Mouse (Mus musculus) layer of hippocampus, adult 2 months (tissue): ENCODE measurements around the gene Bola2. TPM values are rescaled to one million over a fixed set of nuclear protein-coding genes. Genes with fewer than 3 reads are reported as not detected.
"Not testable (repeated sequence)": the region's sequence is repeated elsewhere in the genome, so short reads cannot be mapped to it uniquely, and the experiment has no call there.

Experiments
- DNase-seq, 2 experiments: peaks; one replicate each; pipeline ENCODE4 v3.0.0; 2022; ENCODE audit warnings: low spot score in 2 of 2
- H3K27ac ChIP-seq: fragments of 200-600 bp; 2 replicates; pipeline ENCODE4 v1.8.1; 2022
- H3K4me3 ChIP-seq: fragments of 200-600 bp; 2 replicates; pipeline ENCODE4 v1.8.1; 2022; ENCODE audit warnings: mild to moderate bottlenecking
- CTCF ChIP-seq: fragments of 200-600 bp; conservative IDR thresholded peaks from 2 replicates; pipeline ENCODE4 v1.8.1; 2022; ENCODE audit warnings: antibody characterized with exemption, mild to moderate bottlenecking, moderate library complexity
- total RNA-seq, 2 experiments: library from RNA; stranded (reverse); gene quantifications; 2 replicates each; pipeline ENCODE4 v1.2.3; 2021

Gene Bola2
- total RNA-seq, 2 experiments from 2014 or later, result 103 to 112 TPM

DNA sequence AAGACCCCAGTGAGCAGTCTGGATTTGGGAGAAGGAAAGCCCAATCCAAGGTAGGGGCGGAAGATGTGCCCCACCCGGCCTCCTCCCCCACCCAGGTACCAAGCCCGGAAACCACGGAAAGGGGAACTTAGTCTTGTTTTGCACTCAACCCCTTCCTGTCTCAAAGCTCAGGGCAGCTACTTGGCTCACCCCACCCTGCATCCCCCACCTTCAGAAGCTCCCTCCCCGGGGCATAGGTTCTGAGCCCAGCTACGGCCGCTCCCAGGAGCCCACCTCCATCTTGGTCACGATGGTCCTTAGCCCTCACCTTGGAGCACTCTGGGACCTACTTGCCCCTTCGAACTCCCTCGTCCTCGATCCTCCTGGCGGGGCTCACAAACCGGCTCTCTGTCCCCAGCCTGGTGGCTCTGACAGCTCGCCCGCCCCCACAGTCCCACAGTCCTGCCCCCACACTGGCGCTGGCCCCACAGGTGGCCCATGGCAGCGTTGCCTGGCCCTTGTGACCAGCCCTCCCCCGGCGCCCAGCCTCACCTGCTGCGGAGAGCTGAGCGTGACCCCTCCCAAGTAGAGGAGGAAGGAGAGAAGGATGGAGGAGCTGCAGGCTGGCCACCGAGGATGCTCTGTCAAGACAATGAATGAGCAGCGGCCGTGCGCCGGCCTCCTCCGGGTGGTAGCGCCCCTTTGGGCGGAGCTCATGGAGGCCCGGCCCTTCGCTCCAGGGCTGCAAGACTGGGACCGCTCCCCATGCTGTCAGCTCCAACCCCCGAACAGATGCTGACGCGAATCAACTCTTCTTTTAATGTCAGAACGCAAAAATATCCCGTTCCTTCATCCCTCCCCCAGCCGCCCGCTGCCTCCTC is 9.2 kb downstream of the Bola2 start:
- Histone ChIP-seq H3K27ac (peak overlapping the region; percentile 97), H3K4me3 (peak overlapping the region; percentile 76)
- peak; percentile 41 for TF ChIP-seq CTCF
- DNase-seq, result peak; percentile 92 to 94

DNA sequence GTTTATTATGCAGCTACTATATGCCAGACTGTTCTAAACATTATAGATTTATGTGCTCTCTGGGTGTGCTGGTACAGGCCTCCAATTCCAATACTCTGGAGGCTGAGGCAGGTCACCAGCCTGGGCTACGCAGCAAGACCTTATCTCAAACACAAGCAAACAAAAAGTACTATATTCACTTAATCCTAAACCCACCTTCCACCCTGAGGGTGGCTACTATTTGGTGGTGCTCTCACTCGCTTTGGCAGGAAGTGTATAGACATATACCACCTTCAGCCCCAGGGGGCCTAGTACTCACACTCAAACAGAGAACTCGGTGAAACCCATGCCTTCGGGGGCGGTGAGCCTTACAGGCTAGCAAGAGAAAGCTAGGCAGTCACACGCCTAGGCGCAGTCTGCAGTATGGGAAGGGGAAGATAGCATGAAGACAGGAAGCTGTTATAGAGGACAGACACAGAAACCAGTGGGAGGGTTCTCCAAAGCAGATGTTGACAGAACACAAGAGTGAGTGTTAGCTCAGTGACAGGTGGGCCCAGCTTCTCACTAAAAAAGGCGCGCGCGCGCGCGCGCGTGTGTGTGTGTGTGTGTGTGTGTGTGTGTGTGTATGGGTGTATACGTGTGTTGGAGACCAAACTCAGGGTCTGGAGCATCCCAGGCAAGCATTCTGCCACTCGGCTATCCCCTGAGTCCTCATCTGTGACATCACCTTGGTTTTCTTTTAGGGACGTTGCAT is 12.4 kb downstream of the Bola2 start, which contains the start of gene Coro1a:
TSS of gene Coro1a (minus strand) at position 346 of the 733 bp plus-strand sequence.
- DNase-seq, result no peak
- no peak within 1 kb of the TSS for H3K4me3 ChIP-seq
- H3K27ac ChIP-seq, result no peak within 1 kb of the TSS
- TF ChIP-seq CTCF, result no peak

DNA sequence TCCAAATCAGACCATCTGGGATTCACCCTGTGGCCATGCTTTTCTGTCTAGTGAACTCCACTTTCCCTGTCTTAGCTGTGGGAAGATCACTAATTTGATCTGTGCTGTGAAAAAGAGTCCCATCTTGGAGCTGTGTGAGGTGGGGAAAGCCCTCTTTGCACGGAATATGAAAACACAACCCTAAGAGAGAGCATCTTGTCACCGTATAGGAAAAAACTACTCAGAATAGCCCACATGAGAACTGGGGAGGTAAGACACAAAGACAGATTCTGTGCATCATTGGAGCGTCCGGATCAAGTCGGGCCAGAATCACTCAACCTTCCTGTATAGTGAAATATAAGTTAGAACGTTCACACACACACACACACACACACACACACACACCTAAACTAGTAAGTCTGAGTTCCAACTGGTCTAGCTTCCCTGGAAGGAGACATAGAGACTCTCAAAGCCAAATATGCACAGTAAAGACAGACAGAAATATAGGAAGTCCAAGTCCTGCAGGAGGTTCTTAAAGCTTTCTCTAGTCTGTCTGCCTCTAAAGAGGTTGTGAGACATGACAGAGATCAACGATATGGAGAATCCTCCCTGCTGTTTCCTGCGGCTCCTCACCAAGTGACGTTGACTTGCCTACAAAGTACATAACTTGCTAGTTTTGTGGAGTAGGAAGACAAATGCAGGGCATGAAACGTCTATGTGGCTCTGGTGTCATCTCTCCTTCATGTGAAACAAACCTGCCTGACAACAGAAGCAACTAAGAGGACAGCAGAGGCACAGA is 13.2 kb downstream of the Bola2 start:
- H3K27ac ChIP-seq, result no peak overlapping the region
- no peak for TF ChIP-seq CTCF
- DNase-seq, result no peak
- no peak overlapping the region for H3K4me3 ChIP-seq

DNA sequence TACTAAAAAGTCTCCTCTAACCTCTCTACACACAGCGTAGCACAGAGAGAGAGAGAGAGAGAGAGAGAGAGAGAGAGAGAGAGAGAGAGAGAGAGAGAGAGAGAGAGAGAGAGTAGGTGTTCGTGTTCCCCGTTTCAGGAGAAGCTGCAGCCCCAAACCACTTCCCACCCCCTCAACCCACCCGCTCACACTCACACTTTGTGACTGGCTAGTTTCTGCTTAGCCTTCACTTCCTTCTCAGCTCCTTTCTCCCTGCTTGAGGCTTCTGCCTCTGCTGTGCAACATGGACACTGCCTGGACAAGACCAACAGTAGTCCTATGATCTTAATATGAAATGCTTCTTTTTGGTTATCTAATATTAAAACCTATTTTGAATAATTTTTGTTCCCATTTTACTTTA is 15.1 kb downstream of the Bola2 start:
- no peak for DNase-seq
- no peak for TF ChIP-seq CTCF
- Histone ChIP-seq H3K27ac (peak overlapping the region; percentile 53; the same call in 1 of the 2 replicates), H3K4me3 (no peak overlapping the region)

DNA sequence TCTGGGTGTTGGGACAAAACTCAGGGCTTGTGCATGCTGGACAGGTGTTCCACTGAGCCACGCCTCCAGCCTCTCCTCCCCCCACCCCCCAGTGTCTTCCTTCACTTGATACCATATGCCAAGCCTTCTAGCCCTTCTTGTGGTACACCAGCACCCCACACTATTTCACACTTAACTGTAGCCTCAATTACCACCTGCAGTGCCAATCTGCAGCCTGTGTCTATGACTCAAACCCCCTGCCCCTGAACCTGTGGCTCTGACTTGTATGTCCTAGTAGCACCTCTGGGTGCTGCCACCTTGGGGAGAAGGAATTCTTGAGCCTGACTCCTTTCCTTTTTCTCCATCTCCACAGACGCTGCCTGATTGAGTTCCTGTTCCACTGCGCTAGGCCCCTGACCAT is 16.7 kb downstream of the Bola2 start:
- Histone ChIP-seq H3K4me3 (no peak overlapping the region), H3K27ac (no peak overlapping the region)
- TF ChIP-seq CTCF, result no peak
- DNase-seq, result no peak

DNA sequence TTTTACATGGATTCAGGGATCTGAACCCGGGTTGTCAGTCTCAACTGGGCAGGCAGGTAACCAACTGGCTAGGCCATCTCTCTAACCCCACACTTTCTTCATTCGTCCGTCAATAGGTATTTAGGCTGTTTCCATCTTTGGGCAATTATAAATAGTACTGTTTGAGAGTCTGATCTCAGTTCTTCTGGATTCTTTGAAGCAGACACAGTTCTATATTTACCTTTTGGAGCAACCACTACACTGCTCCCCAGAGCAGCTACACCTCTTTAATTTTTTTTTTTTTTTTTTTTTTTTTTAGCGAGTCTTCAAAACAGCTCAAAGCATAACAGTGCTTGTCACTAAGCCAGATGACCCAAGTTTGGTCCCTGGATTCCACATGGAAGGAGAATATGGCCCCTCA is 20.5 kb downstream of the Bola2 start:
- Histone ChIP-seq H3K4me3 (no peak overlapping the region), H3K27ac (no peak overlapping the region)
- no peak for DNase-seq
- no peak for TF ChIP-seq CTCF

DNA sequence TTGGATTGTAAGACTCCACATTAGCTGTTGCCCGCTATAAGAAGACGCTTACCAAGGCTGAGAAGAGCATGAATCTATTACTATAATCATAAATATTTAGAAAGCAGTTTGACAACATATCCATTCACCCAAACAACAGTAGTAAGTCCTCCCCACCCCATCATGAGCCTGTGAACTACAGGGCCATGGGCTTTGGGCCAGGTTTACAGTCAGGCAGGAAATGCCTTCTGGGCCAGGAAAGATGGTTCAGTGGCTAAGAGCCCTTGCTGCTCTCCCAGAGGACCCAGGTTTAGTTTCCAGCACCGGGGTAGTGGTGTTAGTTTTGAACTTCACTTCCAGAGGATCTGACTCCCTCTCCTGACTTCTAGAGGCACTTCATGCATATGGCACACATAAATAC is 22.4 kb downstream of the Bola2 start:
- no peak overlapping the region for H3K4me3 ChIP-seq
- no peak for TF ChIP-seq CTCF
- H3K27ac ChIP-seq, result no peak overlapping the region
- DNase-seq, result no peak

DNA sequence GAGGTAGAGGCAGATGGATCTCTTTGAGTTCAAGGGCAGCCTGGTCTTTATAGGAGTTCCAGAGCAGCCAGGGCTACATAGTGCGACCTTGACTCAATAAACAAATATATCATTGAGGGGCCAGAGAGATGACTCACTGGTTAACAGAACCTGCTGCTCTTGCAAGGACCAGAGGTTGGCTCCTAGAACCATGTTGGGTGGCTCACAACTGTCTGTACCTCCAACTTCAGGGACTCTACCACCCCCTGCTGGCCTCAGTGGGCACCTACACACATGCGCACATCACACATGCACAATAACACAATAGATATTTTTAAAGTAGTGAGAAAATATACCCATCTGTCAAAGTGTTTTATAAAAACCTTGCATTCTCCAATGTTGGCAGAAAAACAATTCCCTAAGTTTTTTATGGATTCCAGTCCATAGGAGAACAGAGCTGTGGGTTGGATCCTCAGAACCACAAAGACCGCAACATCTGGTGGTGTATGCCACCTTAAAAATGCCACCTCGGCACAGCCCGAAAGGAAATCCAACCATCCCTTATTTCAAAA is 23.7 kb downstream of the Bola2 start:
- peak; percentile 70 for TF ChIP-seq CTCF
- Histone ChIP-seq H3K27ac (no peak overlapping the region), H3K4me3 (no peak overlapping the region)
- DNase-seq, result peak in 1 of 2 experiments; percentile 15

DNA sequence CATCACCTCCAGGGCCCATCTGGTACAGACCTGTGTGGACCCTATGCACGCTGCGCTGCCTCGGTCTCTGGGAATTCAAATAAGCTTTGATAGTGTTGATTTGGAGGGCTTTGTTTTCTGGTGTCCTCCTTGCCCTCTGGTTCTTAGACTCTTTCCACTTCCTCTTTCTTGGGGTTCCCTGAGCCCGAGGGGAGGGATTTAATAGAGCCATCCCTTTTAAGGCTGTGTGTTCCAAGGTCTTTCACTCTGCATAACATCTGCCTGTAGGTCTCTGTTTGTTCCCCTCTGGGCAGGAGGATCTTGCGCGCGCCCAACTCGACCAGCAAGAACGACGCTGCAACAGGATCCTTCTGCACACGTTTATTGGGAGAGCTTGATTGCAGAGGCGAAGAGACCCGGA is 26.4 kb downstream of the Bola2 start:
- Histone ChIP-seq H3K4me3 (no peak overlapping the region), H3K27ac (no peak overlapping the region)
- no peak for DNase-seq
- no peak for TF ChIP-seq CTCF

DNA sequence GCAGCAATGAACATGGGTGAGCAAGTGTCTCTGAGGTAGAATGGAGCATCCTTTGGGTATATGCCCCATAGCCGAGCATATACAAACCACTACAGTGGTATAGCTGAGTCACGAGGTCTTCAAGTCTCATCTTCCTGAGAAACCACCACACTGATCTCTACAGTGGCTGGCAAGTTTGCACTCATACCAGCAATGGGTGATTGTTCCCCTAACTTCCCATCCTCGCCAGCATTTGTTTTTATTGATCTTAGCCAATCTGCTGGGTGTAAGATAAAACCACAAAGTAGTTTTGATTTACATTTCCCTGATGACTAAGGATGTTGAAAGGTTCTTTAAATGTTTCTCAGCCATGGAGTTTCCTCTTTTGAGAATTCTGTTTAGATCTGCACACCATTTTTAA is 29.9 kb downstream of the Bola2 start:
- no peak for DNase-seq
- TF ChIP-seq CTCF, result no peak
- no peak overlapping the region for H3K4me3 ChIP-seq
- H3K27ac ChIP-seq, result no peak overlapping the region

DNA sequence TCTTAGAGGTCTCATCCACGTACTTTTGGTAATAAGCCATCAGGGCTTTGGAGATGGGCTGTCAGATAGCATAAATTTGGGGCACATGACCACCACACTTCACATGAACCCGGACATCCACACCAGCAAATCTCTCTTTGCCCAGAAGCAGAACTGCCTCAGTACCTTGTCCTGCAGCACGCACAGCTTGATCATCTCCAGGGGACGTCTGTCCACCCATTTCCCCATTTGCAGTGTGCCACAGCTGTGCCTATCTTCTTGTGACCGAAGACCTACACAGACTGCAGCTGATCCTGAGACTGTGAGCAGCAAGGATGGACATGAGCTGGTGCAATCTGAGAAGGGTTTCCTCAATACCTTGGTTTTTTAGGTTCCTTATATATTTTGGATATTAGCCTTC is 30.5 kb downstream of the Bola2 start:
- DNase-seq, result no peak
- no peak overlapping the region for H3K4me3 ChIP-seq
- H3K27ac ChIP-seq, result no peak overlapping the region
- TF ChIP-seq CTCF, result no peak

DNA sequence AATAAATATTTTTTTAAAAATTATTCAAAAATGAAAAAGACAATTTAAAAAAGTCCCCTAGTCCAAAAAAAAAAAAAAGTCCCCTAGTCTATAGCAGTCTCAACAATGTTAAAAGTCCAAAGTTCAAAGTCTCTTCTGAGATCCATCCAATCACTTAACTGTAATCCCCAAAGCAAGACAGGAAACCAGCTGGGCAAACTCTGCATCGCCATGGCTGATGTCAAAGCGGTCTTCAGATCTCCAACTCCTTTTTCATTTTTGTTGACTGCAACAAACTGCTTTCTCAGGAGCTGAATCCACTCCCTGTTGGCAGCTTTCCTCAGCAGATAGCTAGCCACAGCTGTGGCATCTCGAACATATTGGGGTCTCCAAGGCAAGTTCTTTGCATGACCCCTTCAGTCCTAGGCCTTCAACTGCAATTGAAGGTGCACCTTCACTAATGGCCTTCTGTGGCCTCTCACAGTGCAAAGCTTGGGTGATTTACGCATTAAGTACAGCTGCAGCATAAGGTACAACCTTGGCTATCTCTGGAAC is 35.1 kb downstream of the Bola2 start:
- not testable (repeated sequence) for H3K4me3 ChIP-seq, DNase-seq, H3K27ac ChIP-seq
